Mouse (Mus musculus): ENCODE measurements around the gene Sema4a.

Sema4a gene

GRCm38 (mm10) chr3:88427342-88427905 lies 33.6 kb downstream of the Sema4a start:
- peak; percentile 67 for DNase-seq (ENCODE audit: low read depth, low spot score)

- no peak for DNase-seq (ENCODE audit: low read depth, low spot score)
Measured at GRCm38 (mm10) chr3:88425708-88426420, 35.1 kb downstream of the Sema4a start.

GRCm38 (mm10) chr3:88425330-88425689 lies 35.7 kb downstream of the Sema4a start:
- DNase-seq (ENCODE audit: low read depth, low spot score): no peak

DNA sequence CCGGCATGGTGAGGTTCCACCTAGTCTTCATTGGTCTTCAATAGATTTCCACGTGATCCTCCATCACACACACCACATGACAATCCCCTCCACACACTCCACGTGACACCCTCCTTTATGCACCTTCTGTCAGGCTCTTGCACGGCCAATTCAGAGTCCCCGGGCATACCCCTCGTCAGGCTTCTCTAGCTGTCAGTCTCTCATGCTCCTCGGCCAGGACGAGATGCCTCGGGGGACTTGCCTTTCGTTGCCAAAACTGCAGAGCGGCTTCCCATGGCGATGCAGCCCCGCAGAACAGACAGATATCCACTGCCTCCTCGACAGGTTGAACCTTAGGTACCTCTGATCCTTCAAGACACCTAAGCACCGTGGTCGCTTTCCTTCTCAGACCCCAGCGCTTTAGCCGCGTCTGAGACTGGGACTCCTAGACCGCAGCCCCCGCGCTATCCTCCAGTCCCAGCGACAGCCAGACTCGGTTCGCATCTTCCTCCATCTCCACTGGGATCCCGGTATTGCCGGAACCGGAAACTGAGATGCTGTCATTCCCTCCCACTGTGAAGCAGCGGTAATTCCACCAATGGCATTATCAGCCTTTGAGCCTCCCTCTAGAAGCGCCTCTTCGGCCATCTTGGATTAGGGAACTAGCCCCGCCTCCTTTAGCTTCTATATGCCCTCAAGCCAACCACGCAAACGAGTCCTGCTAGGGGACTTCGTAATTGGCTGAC lies 36.2 kb downstream of the Sema4a start, which contains the start of gene Slc25a44:
Slc25a44 (minus strand) TSS at position 535 of the 725 bp plus-strand sequence.
- peak; percentile 97 for DNase-seq (ENCODE audit: low read depth, low spot score)

DNA sequence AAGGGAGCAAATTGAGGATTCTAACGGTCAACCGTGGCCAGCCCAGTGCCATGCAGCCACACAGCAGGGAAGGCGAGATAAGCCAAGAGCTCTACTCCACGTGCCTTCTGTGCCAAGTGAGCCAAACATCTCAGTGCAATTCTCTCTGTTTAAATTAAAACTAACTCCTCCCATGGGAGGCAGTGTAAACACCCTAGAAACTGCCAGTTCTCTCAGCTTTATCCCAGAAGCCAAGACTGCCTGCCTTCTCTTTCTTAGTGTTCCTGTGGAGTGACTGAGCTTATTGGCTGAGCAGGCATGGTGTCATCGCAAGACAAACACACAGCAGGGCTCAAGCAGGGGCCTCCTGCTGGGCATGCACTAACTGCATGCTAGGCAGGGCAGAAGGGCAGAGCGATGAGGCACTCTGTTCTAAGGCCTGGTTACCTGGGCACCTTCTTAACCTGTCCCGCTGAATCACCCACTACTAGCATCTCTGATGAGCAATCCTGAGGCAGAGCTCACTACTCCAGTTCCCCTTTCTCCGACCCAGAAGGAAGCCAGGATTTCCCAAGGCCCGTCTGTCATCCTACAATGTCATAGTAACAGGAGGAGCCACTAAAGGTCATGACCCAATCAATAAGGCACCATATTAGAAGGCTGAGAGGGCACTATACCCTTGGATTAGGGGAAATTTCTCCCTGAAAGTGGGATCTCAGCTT lies 38.8 kb downstream of the Sema4a start:
- no peak for DNase-seq (ENCODE audit: low read depth, low spot score)

DNA sequence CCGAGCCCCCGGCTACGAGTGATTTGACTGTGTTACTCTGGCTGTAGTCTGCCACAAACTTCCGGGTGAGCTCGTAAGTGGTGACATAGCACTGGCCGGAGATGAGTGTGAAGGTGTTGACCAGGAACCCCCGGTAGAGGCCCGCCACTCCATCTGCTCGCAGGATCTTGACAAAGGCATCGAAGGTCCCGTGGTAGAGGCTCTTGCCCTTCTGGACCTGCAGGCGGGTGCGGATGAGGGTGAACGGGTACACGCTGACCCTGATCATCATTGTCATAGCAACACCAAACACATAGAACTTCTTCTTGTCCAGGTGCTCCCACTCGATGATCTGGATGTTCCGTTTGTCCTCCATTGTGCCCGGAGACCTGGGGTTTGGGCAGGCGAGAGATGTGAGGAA lies 40.2 kb downstream of the Sema4a start:
- no peak for DNase-seq (ENCODE audit: low read depth, low spot score)

GRCm38 (mm10) chr3:88418016-88418415 lies 43.0 kb downstream of the Sema4a start:
- DNase-seq (ENCODE audit: low read depth, low spot score): no peak

DNA sequence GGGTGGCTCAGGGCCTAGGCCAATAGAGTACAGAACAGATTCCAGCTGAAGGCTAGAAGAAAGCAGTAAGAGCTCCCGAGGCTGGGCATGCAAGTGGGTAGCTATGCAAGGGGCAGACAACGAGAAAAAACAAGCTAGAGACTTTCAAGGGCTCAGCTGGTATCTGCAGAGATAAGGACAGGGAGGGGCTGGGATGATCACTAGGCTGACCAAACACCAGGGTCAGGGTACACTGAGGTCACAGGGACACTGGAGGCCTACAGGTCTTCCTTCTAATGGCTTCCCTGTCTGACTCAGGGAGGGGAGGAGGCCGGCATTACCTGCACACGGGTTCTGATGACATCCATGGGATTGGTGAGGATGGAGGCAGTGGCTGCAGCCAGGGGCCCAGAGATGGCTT lies 45.3 kb downstream of the Sema4a start:
- no peak for DNase-seq (ENCODE audit: low read depth, low spot score)

- no peak for DNase-seq (ENCODE audit: low read depth, low spot score)
Measured at GRCm38 (mm10) chr3:88412636-88413035, 48.3 kb downstream of the Sema4a start.

GRCm38 (mm10) chr3:88411681-88412080 lies 49.3 kb downstream of the Sema4a start:
- DNase-seq (ENCODE audit: low read depth, low spot score): peak; percentile 44

GRCm38 (mm10) chr3:88410645-88411031 lies 50.3 kb downstream of the Sema4a start:
- DNase-seq (ENCODE audit: low read depth, low spot score): no peak

- DNase-seq (ENCODE audit: low read depth, low spot score): peak; percentile 90
Measured at GRCm38 (mm10) chr3:88409741-88410644, 51.0 kb downstream of the Sema4a start, which contains the start of gene Pmf1. Gene Pmf1 (minus strand): TSS chr3:88410331.

- DNase-seq (ENCODE audit: low read depth, low spot score): no peak
Measured at GRCm38 (mm10) chr3:88408953-88409352, 52.0 kb downstream of the Sema4a start.

DNA sequence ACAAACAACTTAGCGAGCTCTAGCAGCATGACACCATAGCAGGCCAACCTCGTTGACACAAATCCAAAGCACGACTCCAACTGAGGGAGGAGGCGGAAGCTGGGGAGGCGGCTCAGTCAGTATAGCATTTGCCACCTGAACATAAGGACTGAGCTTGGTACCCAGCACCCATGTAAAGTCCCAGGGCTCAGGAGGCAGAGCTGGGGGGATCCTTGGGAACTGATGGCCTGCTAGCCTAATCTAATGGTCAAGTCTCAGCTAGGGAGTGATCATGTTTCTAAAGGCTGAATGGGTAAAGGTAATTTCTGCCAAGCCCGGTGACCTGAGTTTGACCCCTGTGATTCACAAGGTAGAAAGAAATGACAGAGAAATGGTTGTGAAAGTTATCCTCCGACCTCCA lies 53.5 kb downstream of the Sema4a start:
- no peak for DNase-seq (ENCODE audit: low read depth, low spot score)

DNA sequence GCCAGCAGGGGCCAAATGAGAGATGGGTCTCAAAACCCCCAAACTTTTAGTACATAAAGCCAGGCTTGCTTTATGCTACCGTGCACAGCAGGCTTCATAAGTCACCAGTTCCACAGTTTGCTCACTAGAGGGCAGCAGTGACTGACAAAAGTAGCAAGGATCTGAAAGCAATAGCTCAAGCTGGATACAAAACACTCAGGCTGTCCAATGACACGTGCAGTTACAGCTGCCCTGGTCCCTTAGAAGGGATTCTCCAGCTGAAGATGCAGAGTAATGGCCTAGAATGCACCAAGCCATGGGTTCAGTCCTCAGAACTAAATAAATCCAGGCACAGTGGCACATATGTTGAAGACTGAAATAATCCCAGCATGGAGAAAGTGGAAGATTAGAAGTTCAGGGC lies 53.9 kb downstream of the Sema4a start:
- DNase-seq (ENCODE audit: low read depth, low spot score): peak; percentile 86

DNA sequence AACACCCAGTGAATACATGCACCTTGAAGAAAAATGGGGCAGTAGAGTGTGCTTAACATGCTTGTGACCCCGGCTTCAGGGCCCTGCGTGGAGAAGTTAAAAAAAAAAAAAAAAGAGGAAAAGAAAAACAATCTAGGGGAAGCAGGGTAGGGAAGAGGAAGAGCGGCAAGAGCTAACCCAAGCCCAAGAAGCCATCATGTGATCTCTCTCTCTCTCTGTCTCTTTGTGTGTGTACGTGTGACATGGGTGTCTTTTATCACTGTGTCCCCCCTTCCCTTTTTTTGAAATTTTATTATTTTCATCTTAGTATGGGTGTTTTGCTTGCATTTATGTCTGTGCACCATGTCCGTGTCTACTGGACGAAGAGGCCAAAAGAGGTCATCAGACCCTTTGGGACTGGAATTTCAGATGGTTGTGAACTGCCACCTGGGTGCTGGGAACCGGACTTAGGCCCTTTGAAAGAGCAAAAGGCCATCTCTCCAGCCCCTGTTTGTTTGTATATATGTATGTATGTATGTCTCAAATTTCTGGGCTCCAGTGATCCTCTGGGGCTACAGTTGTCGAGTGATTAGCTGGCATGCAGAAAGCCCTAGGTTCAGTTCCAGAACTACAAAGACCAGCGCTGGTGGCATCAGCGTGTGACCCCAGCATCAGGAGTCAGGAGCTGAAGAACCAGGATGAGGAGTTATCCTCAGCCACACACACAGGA lies 57.3 kb downstream of the Sema4a start:
- DNase-seq (ENCODE audit: low read depth, low spot score): no peak

DNA sequence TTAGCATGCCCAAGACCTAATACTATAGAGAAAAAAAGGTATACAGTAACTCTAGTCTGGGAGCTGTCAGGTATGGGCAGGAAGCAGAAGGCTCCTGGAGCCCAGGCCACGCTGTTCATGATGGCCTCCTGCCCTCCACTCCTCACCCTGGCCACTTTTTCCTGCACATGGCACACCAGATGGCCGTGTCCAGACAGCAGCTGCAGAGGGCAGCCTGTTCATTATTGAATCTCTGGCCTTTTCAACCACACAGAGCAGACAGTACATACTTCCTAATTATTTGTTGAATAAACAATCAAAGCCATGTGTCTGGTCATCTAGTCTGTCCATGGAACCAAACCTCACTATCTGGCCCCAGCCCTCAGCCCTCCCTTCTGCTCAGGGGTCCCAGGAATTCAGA lies 62.3 kb downstream of the Sema4a start:
- no peak for DNase-seq (ENCODE audit: low read depth, low spot score)

DNA sequence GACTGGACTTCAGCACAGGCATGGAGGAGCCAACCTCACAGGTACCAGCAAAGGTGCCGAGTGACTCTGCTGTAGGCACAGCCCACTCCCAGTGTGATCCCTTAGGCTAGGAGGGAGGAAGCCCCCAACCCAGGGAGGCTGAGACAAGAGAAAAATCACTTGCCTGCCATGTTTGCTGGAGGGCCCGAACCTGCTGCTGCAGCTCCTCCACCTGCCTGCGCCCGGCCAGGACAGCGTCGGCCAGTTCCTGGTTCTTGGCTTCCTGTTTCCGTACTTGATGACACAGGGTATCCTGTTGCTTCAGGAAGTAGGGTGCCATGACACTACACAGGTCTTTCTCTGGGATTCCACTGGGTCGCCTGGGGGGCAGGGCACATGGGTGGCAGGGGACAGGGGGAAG lies 65.2 kb downstream of the Sema4a start:
- DNase-seq (ENCODE audit: low read depth, low spot score): no peak

- DNase-seq (ENCODE audit: low read depth, low spot score): no peak
Measured at GRCm38 (mm10) chr3:88395288-88395687, 65.7 kb downstream of the Sema4a start.

- DNase-seq (ENCODE audit: low read depth, low spot score): no peak
Measured at GRCm38 (mm10) chr3:88393776-88394375, 67.1 kb downstream of the Sema4a start.
